Comparison of ENCODE assay signal across 10 mouse cellular contexts in the genomic region with DNA sequence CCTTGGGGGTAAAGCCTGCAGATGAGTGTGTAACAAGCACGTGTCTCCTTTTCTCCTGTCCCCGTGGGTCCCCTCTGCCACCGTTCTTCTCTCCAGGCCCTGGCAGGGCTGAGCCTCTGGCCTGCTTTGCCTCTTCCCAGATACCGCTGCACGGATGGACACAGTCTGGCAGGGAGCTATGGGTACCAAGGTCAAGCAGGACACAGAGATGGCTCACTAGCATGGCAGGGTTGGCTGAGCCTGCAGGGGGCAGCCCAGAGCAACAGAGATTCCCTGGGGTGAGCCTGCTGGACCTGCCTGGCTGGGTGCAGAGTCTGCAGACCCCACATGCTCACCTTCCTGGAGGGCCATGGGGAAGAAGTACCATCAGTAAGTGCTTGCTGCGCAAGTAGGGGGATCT. TPM values are rescaled to one million over a fixed set of nuclear protein-coding genes. Genes with fewer than 3 reads are reported as not detected.
DNase-seq lines count a peak whose midpoint lies in the region; ATAC-seq and TF ChIP-seq lines count a peak whose summit lies in the region.
"Had no signal": no experiment of that assay in that cellular context is flagged by ENCODE, and none has a peak within 500 bp of the region (broad histone marks: within the 10 kb centered on the region; RNA-seq: fewer than 3 reads in every experiment).

No protein-coding gene starts in this region.

- peak overlapping the region; percentile 49; the same call in 1 of the 2 replicates for H3K27ac ChIP-seq in heart, embryonic 15.5 days
- H3K27ac ChIP-seq in lung, postnatal 0 days (ENCODE audit: low read length), result no peak overlapping the region
- H3K27ac ChIP-seq: embryonic facial prominence, embryonic 12.5 days; limb, embryonic 12.5 days had no signal

- H3K4me3 ChIP-seq in heart, embryonic 15.5 days, result no peak overlapping the region
- H3K4me3 ChIP-seq in lung, postnatal 0 days (ENCODE audit: low read depth, low read length), result no peak overlapping the region
- H3K4me3 ChIP-seq: embryonic facial prominence, embryonic 12.5 days; limb, embryonic 12.5 days had no signal

- TF ChIP-seq EP300 in lung, postnatal 0 days (IDR thresholded peaks at IDR 0.05), result no peak

- TF ChIP-seq CTCF in lung, postnatal 0 days (IDR thresholded peaks at IDR 0.05), result peak; percentile 68

- ATAC-seq in heart, embryonic 15.5 days (replicated peaks; ENCODE audit: insufficient number of reproducible peaks, insufficient read depth, low FRiP score, low read depth), result peak; percentile 41; the same call in 1 of the 2 replicates
- ATAC-seq in lung, postnatal 0 days, result 0 out of 2 replicates have a peak, but pooled peaks have one; percentile 19

- H3K4me2 ChIP-seq in heart, embryonic 15.5 days, result no peak overlapping the region
- no peak overlapping the region for H3K4me2 ChIP-seq in lung, postnatal 0 days (replicated peaks; ENCODE audit: low read depth, low read length)
- H3K4me2 ChIP-seq: embryonic facial prominence, embryonic 12.5 days; limb, embryonic 12.5 days had no signal

- H3K4me1 ChIP-seq in heart, embryonic 15.5 days (replicated peaks), result peaks cover 28% of the 10 kb centered on the region
- peaks cover 3% of the 10 kb centered on the region; the same call in 1 of the 2 replicates for H3K4me1 ChIP-seq in lung, postnatal 0 days (ENCODE audit: insufficient read depth, low read depth, low read length)

- peak; percentile 43 for DNase-seq in urinary bladder, adult 2 months (ENCODE audit: low spot score)
- no peak for DNase-seq in urinary bladder, postnatal 10 days (ENCODE audit: low spot score)
- peak; percentile 9 to 17 for DNase-seq in cerebellum, postnatal 36 days
- DNase-seq in kidney, postnatal 4 days, result peak; percentile 76 to 83
- DNase-seq in lung, postnatal 0 days (ENCODE audit: low spot score), result no peak
- DNase-seq in right cerebral cortex, postnatal 10 days (ENCODE audit: low spot score in 2 of 2), result peak; percentile 63 to 71
- no peak for DNase-seq in c-Kit-positive CD71-positive TER-119-positive erythroid progenitor cells, embryonic 14.5 days (ENCODE audit: low spot score)

- 50% methylated on average over 6 of the region's 6 CpGs for WGBS in heart, embryonic 15.5 days
- WGBS in lung, postnatal 0 days, result 59% methylated on average over 6 of the region's 6 CpGs

- no peaks in the 10 kb centered on the region for H3K36me3 ChIP-seq in heart, embryonic 15.5 days
- H3K36me3 ChIP-seq in lung, postnatal 0 days (ENCODE audit: insufficient read depth, low read length), result no peaks in the 10 kb centered on the region
- H3K36me3 ChIP-seq: embryonic facial prominence, embryonic 12.5 days; limb, embryonic 12.5 days had no signal

- no peak overlapping the region for H3K9ac ChIP-seq in heart, embryonic 15.5 days
- H3K9ac ChIP-seq in lung, postnatal 0 days (replicated peaks; ENCODE audit: low read depth), result no peak overlapping the region
- H3K9ac ChIP-seq: embryonic facial prominence, embryonic 12.5 days; limb, embryonic 12.5 days had no signal

- no peaks in the 10 kb centered on the region for H3K9me3 ChIP-seq in heart, embryonic 15.5 days (replicated peaks)
- H3K9me3 ChIP-seq in lung, postnatal 0 days (ENCODE audit: low read length), result no peaks in the 10 kb centered on the region
- H3K9me3 ChIP-seq: embryonic facial prominence, embryonic 12.5 days; limb, embryonic 12.5 days had no signal

- H3K27me3 ChIP-seq in heart, embryonic 15.5 days, result no peaks in the 10 kb centered on the region
- no peaks in the 10 kb centered on the region for H3K27me3 ChIP-seq in lung, postnatal 0 days (replicated peaks; ENCODE audit: insufficient read depth, low read length)
- H3K27me3 ChIP-seq: embryonic facial prominence, embryonic 12.5 days; limb, embryonic 12.5 days had no signal

RNA-seq across cellular contexts. Expression of gene Grifin, which starts 1.0 kb away (rescaled TPM):
- polyA plus RNA-seq in urinary bladder, adult 2 months (2012; rRNA removed), result not detected in 2 replicates
- polyA plus RNA-seq in heart, embryonic 15.5 days (2015; fragmentation: Nextera tagmentation; extraction: Ambion mirVana), result 1.1 TPM in 1 of 2 replicates, not detected in the other
- polyA plus RNA-seq in lung, postnatal 0 days (2015; fragmentation: Nextera tagmentation; extraction: Ambion mirVana), result not detected in 2 replicates

RNA-seq across cellular contexts. Expression of gene Lfng, which starts 41.3 kb away (rescaled TPM):
- 20.6 and 23.6 TPM in 2 replicates for polyA plus RNA-seq in urinary bladder, adult 2 months (2012; rRNA removed)
- polyA plus RNA-seq in heart, embryonic 15.5 days (2015; fragmentation: Nextera tagmentation; extraction: Ambion mirVana), result 5.0 and 7.9 TPM in 2 replicates
- 23.1 and 25.5 TPM in 2 replicates for polyA plus RNA-seq in lung, postnatal 0 days (2015; fragmentation: Nextera tagmentation; extraction: Ambion mirVana)

Comparison
In these comparisons a context has a peak if more than half of its experiments do, and no peak if none do; other contexts are left out.
1. DNase-seq: peak in urinary bladder, adult 2 months (single experiment), cerebellum, postnatal 36 days (2 of 2), kidney, postnatal 4 days (2 of 2) and right cerebral cortex, postnatal 10 days (2 of 2); none in urinary bladder, postnatal 10 days (single experiment), lung, postnatal 0 days (single experiment) and c-Kit-positive CD71-positive TER-119-positive erythroid progenitor cells, embryonic 14.5 days (single experiment).